Comparison of ENCODE assay signal across 8 mouse cellular contexts in genomic region chr17:32634972-32635314, GRCm38 (mm10). TPM values are rescaled to one million over a fixed set of nuclear protein-coding genes. Genes with fewer than 3 reads are reported as not detected.
DNase-seq lines count a peak whose midpoint lies in the region; ATAC-seq lines count a peak whose summit lies in the region.

No protein-coding gene starts in this region.

- ATAC-seq in hindbrain, embryonic 13.5 days (ENCODE audit: low FRiP score): peak; percentile 96

- H3K27ac ChIP-seq in hindbrain, embryonic 13.5 days: peak overlapping the region; percentile 64

- peak; percentile 81 for DNase-seq in Muller cell, postnatal 12 days (ENCODE audit: inconsistent ontology term)
- DNase-seq in cerebellum, adult 9-11 months: peak; percentile 76
- DNase-seq in frontal cortex, postnatal 14 days (ENCODE audit: low spot score in 2 of 2): peak; percentile 62 to 85
- DNase-seq in layer of hippocampus, postnatal 25 days (ENCODE audit: extremely low spot score in 1 of 2, low spot score in 1 of 2): peak; percentile 90 to 98
- DNase-seq in lung, postnatal 25 days (ENCODE audit: low spot score): peak; percentile 71
- peak; percentile 95 for DNase-seq in retina, embryonic 14.5 days (ENCODE audit: low spot score)
- peak; percentile 92 for DNase-seq in thymus, postnatal 4 days

- no peaks in the 10 kb centered on the region for H3K36me3 ChIP-seq in hindbrain, embryonic 13.5 days

- no peaks in the 10 kb centered on the region for H3K27me3 ChIP-seq in hindbrain, embryonic 13.5 days

- 2% methylated on average over 17 of the region's 17 CpGs for WGBS in hindbrain, embryonic 13.5 days

- peak overlapping the region; percentile 65 for H3K4me2 ChIP-seq in hindbrain, embryonic 13.5 days

- H3K4me1 ChIP-seq in hindbrain, embryonic 13.5 days (replicated peaks): no peaks in the 10 kb centered on the region

- H3K4me3 ChIP-seq in hindbrain, embryonic 13.5 days: peak overlapping the region; percentile 44

- no peaks in the 10 kb centered on the region for H3K9me3 ChIP-seq in hindbrain, embryonic 13.5 days

- H3K9ac ChIP-seq in hindbrain, embryonic 13.5 days: peak overlapping the region; percentile 73

RNA-seq across cellular contexts. Expression of gene Cyp4f37, which starts 13.8 kb away (rescaled TPM):
- 1.1 TPM in 1 of 2 replicates, not detected in the other for polyA plus RNA-seq in hindbrain, embryonic 13.5 days (2015; fragmentation: Nextera tagmentation; extraction: Ambion mirVana)
- not detected for total RNA-seq in layer of hippocampus, postnatal 25 days (2021)

RNA-seq across cellular contexts. Expression of gene Cyp4f40, which starts 23.8 kb away (rescaled TPM):
- not detected in 2 replicates for polyA plus RNA-seq in hindbrain, embryonic 13.5 days (2015; fragmentation: Nextera tagmentation; extraction: Ambion mirVana)
- not detected for total RNA-seq in layer of hippocampus, postnatal 25 days (2021)

RNA-seq across cellular contexts. Expression of gene Cyp4f15, which starts 50.5 kb away (rescaled TPM):
- 1.8 and 2.0 TPM in 2 replicates for polyA plus RNA-seq in hindbrain, embryonic 13.5 days (2015; fragmentation: Nextera tagmentation; extraction: Ambion mirVana)
- 10 to 100 TPM; 16.1 to 20.0 TPM for total RNA-seq in layer of hippocampus, postnatal 25 days (2021)

Comparison
In these comparisons a context has a peak if more than half of its experiments do, and no peak if none do; other contexts are left out.
1. Peak in every context shown above with its lines: DNase-seq, ATAC-seq, H3K4me3 ChIP-seq and H3K27ac ChIP-seq.